Mouse (Mus musculus): ENCODE data around the gene Qpctl. TPM values are rescaled to one million over a fixed set of nuclear protein-coding genes. Genes with fewer than 3 reads are reported as not detected.
A peak's percentile ranks its signal among the peaks of the same experiment; 100 is the strongest.

Qpctl gene
- polyA plus RNA-seq, 1 experiment: 0.66 TPM

GRCm38 (mm10) chr7:19166990-19167389 is 17.9 kb upstream of the Qpctl start:
- Histone ChIP-seq H3K4me3 (replicated peaks) (no peak overlapping the region), H3K9me3 (ENCODE audit: control insufficient read depth, low read length) (peaks cover 9% of the 10 kb centered on the region), H3K36me3 (ENCODE audit: control insufficient read depth) (no peaks in the 10 kb centered on the region), H3K27me3 (ENCODE audit: control insufficient read depth) (peaks cover 74% of the 10 kb centered on the region), H3K4me1 (ENCODE audit: control insufficient read depth) (peaks cover 29% of the 10 kb centered on the region)
- TF ChIP-seq TAL1 (IDR thresholded peaks at IDR 0.05; ENCODE audit: low read length) (no peak), GATA1 (IDR thresholded peaks at IDR 0.05; ENCODE audit: low read length) (no peak)

DNA sequence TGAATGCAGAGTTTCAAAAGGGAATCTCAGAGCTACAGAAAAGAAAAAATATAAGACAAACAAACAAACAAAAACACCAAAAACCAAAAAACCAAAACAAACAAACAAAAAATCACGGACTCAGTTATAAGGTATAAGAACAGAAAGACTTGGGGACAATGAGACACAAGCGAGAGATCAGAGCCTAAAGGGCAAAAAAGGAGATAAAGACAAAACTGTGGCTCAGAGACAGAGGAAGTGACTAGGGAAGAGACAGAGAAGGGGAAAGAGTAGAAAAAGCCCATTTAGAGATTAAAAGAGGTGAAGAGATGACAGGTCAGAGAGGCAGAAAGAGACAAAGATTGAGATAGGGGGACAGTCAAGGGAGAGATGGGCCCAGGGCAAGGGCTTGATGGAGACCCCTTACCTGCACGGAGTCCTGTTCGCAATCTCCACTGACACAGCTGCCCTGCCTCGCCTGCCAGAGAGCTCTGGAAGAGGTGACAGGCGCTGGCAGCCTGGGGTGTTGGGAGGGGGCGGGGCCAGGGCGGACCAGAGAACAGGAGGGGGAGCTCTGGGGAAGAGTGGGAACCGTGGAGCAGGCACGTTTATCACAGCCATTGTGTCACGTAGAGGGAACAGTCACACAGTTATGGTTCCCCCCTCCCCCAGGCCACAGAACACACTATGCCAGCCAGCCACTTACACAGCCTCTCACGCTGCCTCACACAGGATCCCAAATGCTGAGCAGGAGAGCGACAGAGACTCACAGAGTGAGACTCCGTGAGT is 16.7 kb upstream of the Qpctl start, which contains the start of gene Gipr:
TSS of gene Gipr (minus strand) at position 472 of the 768 bp plus-strand sequence.
- H3K27me3 ChIP-seq (ENCODE audit: control insufficient read depth): peaks cover 73% of the 10 kb centered on the region
- peaks cover 29% of the 10 kb centered on the region for H3K4me1 ChIP-seq (ENCODE audit: control insufficient read depth)
- H3K4me3 ChIP-seq (replicated peaks): no peak within 1 kb of the TSS
- H3K9me3 ChIP-seq (ENCODE audit: control insufficient read depth, low read length): peaks cover 9% of the 10 kb centered on the region
- H3K36me3 ChIP-seq (ENCODE audit: control insufficient read depth): no peaks in the 10 kb centered on the region
- TF ChIP-seq GATA1 (IDR thresholded peaks at IDR 0.05; ENCODE audit: low read length) (no peak), TAL1 (IDR thresholded peaks at IDR 0.05; ENCODE audit: low read length) (no peak)

DNA sequence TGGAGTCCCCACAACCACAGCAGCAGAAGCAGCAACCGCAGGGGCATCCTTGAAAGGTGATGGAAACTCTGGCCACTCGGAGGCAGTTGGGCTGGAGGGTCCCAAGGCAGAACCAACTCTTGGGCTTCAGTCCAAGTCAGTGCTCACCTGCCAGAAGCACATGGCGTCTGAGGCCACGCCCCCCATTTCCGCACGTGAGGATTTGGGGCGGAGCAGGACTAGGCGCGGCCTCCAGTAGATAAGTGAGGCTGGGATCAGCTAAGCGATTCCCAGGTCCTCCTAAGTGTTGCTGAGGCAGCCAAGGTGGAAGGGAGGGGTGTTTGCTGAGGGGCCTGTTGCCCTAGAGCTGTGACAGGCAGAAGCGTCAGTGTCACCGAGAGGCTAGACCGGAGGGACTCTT is 15.9 kb upstream of the Qpctl start:
- Histone ChIP-seq H3K4me1 (ENCODE audit: control insufficient read depth) (peaks cover 38% of the 10 kb centered on the region), H3K4me3 (replicated peaks) (no peak overlapping the region), H3K27me3 (ENCODE audit: control insufficient read depth) (peaks cover 72% of the 10 kb centered on the region), H3K36me3 (ENCODE audit: control insufficient read depth) (no peaks in the 10 kb centered on the region), H3K9me3 (ENCODE audit: control insufficient read depth, low read length) (peaks cover 9% of the 10 kb centered on the region)
- no peak for TF ChIP-seq GATA1 (IDR thresholded peaks at IDR 0.05; ENCODE audit: low read length)
- TF ChIP-seq TAL1 (IDR thresholded peaks at IDR 0.05; ENCODE audit: low read length): no peak

DNA sequence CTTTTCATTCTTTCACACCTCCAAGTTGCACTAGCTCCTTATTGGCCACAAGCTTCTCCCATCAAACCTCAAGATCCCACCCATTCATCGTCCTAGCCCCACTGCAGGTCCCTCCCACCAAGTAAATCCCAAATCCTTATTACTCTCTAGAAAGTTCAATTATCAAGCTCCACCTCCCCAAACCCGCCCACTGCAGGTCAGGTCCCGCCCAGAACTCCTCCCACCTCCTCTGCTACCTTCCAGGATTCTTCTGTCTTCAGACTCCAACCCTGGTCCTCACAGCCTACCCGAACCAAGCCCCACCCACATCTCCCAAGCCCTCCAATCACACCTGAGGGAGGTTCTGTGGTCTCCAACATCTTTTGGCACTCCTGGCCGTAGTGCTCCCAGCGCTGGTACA is 15.1 kb upstream of the Qpctl start:
- Histone ChIP-seq H3K36me3 (ENCODE audit: control insufficient read depth) (no peaks in the 10 kb centered on the region), H3K27me3 (ENCODE audit: control insufficient read depth) (peaks cover 73% of the 10 kb centered on the region), H3K4me1 (ENCODE audit: control insufficient read depth) (peaks cover 46% of the 10 kb centered on the region), H3K9me3 (ENCODE audit: control insufficient read depth, low read length) (peaks cover 9% of the 10 kb centered on the region), H3K4me3 (replicated peaks) (no peak overlapping the region)
- TF ChIP-seq GATA1 (IDR thresholded peaks at IDR 0.05; ENCODE audit: low read length) (no peak), TAL1 (IDR thresholded peaks at IDR 0.05; ENCODE audit: low read length) (no peak)

GRCm38 (mm10) chr7:19163752-19164151 is 14.7 kb upstream of the Qpctl start:
- no peak overlapping the region for H3K4me3 ChIP-seq (replicated peaks)
- peaks cover 9% of the 10 kb centered on the region for H3K9me3 ChIP-seq (ENCODE audit: control insufficient read depth, low read length)
- no peaks in the 10 kb centered on the region for H3K36me3 ChIP-seq (ENCODE audit: control insufficient read depth)
- peaks cover 46% of the 10 kb centered on the region for H3K4me1 ChIP-seq (ENCODE audit: control insufficient read depth)
- peaks cover 74% of the 10 kb centered on the region for H3K27me3 ChIP-seq (ENCODE audit: control insufficient read depth)
- TF ChIP-seq GATA1 (IDR thresholded peaks at IDR 0.05; ENCODE audit: low read length) (no peak), TAL1 (IDR thresholded peaks at IDR 0.05; ENCODE audit: low read length) (no peak)

DNA sequence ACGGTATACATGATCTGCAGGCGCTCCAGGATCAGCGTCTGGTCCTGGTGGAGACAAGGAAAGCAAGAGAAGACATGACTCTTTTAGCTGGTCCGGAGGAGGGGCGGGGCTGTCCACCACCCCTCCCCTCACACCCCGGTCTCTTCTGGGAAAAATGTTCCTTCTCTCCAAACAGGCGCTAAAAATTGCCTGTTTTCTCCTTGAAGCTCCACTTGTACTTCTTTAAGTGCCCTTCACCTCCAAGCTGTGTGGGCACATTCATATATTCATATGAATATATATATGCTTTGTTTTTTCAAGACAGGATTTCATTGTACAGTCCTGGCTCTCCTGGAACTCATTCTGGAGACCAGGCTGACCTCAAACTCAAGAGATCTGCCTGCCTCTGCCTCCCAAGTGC is 13.8 kb upstream of the Qpctl start:
- peaks cover 46% of the 10 kb centered on the region for H3K4me1 ChIP-seq (ENCODE audit: control insufficient read depth)
- H3K27me3 ChIP-seq (ENCODE audit: control insufficient read depth): peaks cover 68% of the 10 kb centered on the region
- TF ChIP-seq TAL1 (IDR thresholded peaks at IDR 0.05; ENCODE audit: low read length): no peak
- no peak for TF ChIP-seq GATA1 (IDR thresholded peaks at IDR 0.05; ENCODE audit: low read length)

GRCm38 (mm10) chr7:19160115-19160514 is 11.0 kb upstream of the Qpctl start:
- H3K4me1 ChIP-seq (ENCODE audit: control insufficient read depth): peaks cover 45% of the 10 kb centered on the region

More for the DNA sequence above, 13.8 kb upstream of the Qpctl start:
- H3K36me3 ChIP-seq (ENCODE audit: control insufficient read depth): no peaks in the 10 kb centered on the region
- peaks cover 9% of the 10 kb centered on the region for H3K9me3 ChIP-seq (ENCODE audit: control insufficient read depth, low read length)
- H3K4me3 ChIP-seq (replicated peaks): no peak overlapping the region

DNA sequence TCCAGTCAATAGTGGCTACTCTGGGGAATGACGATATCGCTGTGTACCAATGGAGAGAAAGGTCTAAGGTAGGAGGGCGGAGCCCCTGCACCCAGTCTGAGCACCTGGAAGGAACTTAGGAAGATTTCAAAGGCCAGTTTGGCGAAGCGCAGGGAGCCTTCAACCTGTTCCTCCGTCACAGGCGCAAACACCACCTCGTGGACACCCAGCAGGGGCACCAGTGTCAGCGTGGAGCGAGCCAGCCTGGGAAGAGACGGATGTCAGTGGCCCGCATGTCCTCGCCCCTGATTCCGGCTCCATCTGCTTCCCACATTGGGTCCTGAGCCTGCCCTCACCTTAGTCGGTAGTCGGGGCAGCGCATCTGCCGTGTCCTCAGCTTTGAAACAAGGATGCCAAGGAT is 10.3 kb upstream of the Qpctl start:
- H3K4me3 ChIP-seq (replicated peaks): no peak overlapping the region

More at GRCm38 (mm10) chr7:19160115-19160514, 11.0 kb upstream of the Qpctl start:
- Histone ChIP-seq H3K9me3 (ENCODE audit: control insufficient read depth, low read length) (no peaks in the 10 kb centered on the region), H3K36me3 (ENCODE audit: control insufficient read depth) (no peaks in the 10 kb centered on the region; the same call in none of the 2 replicates), H3K4me3 (replicated peaks) (peak overlapping the region; percentile 38), H3K27me3 (ENCODE audit: control insufficient read depth) (peaks cover 49% of the 10 kb centered on the region)
- TF ChIP-seq GATA1 (IDR thresholded peaks at IDR 0.05; ENCODE audit: low read length) (no peak), TAL1 (IDR thresholded peaks at IDR 0.05; ENCODE audit: low read length) (no peak)

DNA sequence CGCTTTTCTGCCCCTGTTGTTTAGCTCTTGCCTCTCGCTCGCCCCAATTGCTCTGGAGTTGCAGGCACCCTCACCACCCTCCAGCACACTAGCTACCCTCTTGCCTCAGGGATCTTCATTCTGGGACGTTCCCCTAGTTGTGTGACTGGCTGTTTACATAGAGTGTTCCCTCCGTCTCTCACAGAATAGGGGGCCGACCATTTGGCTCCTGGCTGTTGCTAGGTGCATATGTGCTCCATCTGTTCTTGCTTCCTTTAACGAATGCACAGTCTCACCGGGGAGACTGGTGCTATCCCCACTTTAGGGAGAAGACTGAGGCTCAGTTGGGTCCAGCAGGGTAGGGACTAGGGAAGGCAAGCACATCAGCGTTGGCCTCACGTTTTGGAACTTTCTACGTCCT is 9.5 kb upstream of the Qpctl start:
- H3K4me3 ChIP-seq (replicated peaks): no peak overlapping the region
- TF ChIP-seq TAL1 (IDR thresholded peaks at IDR 0.05; ENCODE audit: low read length) (no peak), GATA1 (IDR thresholded peaks at IDR 0.05; ENCODE audit: low read length) (no peak)
- peaks cover 12% of the 10 kb centered on the region for H3K36me3 ChIP-seq (ENCODE audit: control insufficient read depth)
- H3K9me3 ChIP-seq (ENCODE audit: control insufficient read depth, low read length): no peaks in the 10 kb centered on the region
- peaks cover 30% of the 10 kb centered on the region for H3K4me1 ChIP-seq (ENCODE audit: control insufficient read depth)
- peaks cover 34% of the 10 kb centered on the region for H3K27me3 ChIP-seq (ENCODE audit: control insufficient read depth)

More for the DNA sequence above, 10.3 kb upstream of the Qpctl start:
- peaks cover 38% of the 10 kb centered on the region for H3K4me1 ChIP-seq (ENCODE audit: control insufficient read depth)
- peaks cover 42% of the 10 kb centered on the region for H3K27me3 ChIP-seq (ENCODE audit: control insufficient read depth)
- no peaks in the 10 kb centered on the region for H3K9me3 ChIP-seq (ENCODE audit: control insufficient read depth, low read length)
- TF ChIP-seq TAL1 (IDR thresholded peaks at IDR 0.05; ENCODE audit: low read length): no peak
- no peak for TF ChIP-seq GATA1 (IDR thresholded peaks at IDR 0.05; ENCODE audit: low read length)
- H3K36me3 ChIP-seq (ENCODE audit: control insufficient read depth): peaks cover 5% of the 10 kb centered on the region
